Mouse (Mus musculus) forebrain, embryonic 10.5 days (tissue): Measurements from ENCODE around the gene Ankmy1. TPM values are rescaled to one million over a fixed set of nuclear protein-coding genes. Genes with fewer than 3 reads are reported as not detected.

Experiments used
- DNase-seq: peaks from one replicate; pipeline ENCODE4 v3.0.0-alpha.2; 2017; ENCODE audit warnings: low spot score; ENCODE audit errors: extremely low spot score
- H3K27ac ChIP-seq: fragments of 300-500 bp; sonication (generic); 2 replicates; pipeline ENCODE4 v1.5.1; 2016; ENCODE audit warnings: mild to moderate bottlenecking
- H3K27me3 ChIP-seq: fragments of 300-500 bp; sonication (generic); 2 replicates; pipeline ENCODE4 v1.6.1; 2016; ENCODE audit warnings: mild to moderate bottlenecking; ENCODE audit not compliant: poor library complexity, severe bottlenecking
- H3K36me3 ChIP-seq: fragments of 300-500 bp; sonication (generic); replicated peaks from 2 replicates; pipeline ENCODE4 v1.6.1; 2016; ENCODE audit warnings: mild to moderate bottlenecking, moderate library complexity
- H3K4me1 ChIP-seq: fragments of 300-500 bp; sonication (generic); 2 replicates; pipeline ENCODE4 v1.6.1; 2016
- H3K4me3 ChIP-seq: fragments of 300-500 bp; sonication (generic); 2 replicates; pipeline ENCODE4 v1.5.1; 2016; ENCODE audit warnings: mild to moderate bottlenecking, moderate library complexity
- H3K9me3 ChIP-seq: fragments of 300-500 bp; sonication (generic); 2 replicates; pipeline ENCODE4 v1.6.1; 2016; ENCODE audit warnings: mild to moderate bottlenecking, moderate library complexity
- WGBS: fragments of 180-500 bp; shearing (Covaris S2); methylation state at CpG from one replicate; pipeline ENCODE4 v1.1.7; 2016; 5-methylcytosine and 5-hydroxymethylcytosine counted together
- polyA plus RNA-seq: library from polyadenylated mRNA; unstranded; fragments of >200 nt; fragmentation: Nextera tagmentation; extraction: Ambion mirVana; gene quantifications from 2 replicates; pipeline ENCODE4 v1.2.1, GENCODE M21; 2016

The Ankmy1 gene
- polyA plus RNA-seq, 1 experiment from 2014 or later: 0.90 TPM

DNA sequence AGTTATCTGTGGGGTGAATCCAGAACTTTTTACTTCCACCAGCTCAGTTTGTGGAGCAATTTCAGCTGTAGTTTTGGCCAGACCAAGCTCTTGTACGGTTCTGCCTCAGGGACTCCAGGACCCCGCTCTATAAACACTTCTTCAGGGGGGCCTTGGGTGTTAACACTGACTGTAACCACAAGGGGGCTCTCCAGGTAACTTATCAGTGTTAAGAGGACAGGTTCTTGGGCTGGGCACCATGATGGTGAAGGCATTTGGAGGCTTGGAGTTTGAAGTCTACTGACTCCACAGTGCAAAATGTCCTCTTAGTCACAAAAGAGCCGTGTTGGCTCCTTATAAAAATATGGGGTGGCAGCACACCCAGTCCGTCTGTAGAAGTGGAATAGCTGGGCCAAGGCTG lies 6.4 kb upstream of the Ankmy1 start:
- Histone ChIP-seq H3K9me3 (no peaks in the 10 kb centered on the region), H3K4me1 (peaks cover 63% of the 10 kb centered on the region), H3K27me3 (peaks cover 23% of the 10 kb centered on the region), H3K4me3 (no peak overlapping the region; the same call in 1 of the 2 replicates), H3K36me3 (peaks cover 6% of the 10 kb centered on the region), H3K27ac (no peak overlapping the region)
- 70% methylated on average over 4 of the region's 4 CpGs for WGBS
- DNase-seq: no peak

DNA sequence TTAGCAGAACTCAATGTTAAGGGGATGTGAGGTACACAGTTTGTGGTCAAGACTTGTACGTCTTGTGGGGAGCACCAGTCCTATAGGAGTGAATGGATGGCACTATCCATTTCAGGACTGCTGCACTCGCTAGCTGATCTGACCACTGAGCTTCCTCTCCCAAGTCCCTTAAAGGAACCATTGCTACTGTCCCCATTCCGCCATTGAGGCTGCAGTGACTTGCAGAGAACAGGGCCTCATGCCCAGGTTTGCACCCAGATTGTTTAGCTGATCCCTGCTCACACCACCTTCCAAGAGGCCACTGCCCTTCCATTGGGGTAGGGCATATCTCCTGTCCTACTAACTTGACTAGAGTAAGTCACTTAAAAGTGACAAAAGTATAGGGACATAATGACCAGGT lies 6.0 kb upstream of the Ankmy1 start:
- H3K4me1 ChIP-seq: peaks cover 63% of the 10 kb centered on the region
- WGBS: 85% methylated on average over 3 of the region's 3 CpGs
- DNase-seq: no peak
- H3K4me3 ChIP-seq: no peak overlapping the region
- peaks cover 23% of the 10 kb centered on the region for H3K27me3 ChIP-seq
- H3K27ac ChIP-seq: no peak overlapping the region
- peaks cover 3% of the 10 kb centered on the region; the same call in 1 of the 2 replicates for H3K36me3 ChIP-seq
- H3K9me3 ChIP-seq: no peaks in the 10 kb centered on the region

DNA sequence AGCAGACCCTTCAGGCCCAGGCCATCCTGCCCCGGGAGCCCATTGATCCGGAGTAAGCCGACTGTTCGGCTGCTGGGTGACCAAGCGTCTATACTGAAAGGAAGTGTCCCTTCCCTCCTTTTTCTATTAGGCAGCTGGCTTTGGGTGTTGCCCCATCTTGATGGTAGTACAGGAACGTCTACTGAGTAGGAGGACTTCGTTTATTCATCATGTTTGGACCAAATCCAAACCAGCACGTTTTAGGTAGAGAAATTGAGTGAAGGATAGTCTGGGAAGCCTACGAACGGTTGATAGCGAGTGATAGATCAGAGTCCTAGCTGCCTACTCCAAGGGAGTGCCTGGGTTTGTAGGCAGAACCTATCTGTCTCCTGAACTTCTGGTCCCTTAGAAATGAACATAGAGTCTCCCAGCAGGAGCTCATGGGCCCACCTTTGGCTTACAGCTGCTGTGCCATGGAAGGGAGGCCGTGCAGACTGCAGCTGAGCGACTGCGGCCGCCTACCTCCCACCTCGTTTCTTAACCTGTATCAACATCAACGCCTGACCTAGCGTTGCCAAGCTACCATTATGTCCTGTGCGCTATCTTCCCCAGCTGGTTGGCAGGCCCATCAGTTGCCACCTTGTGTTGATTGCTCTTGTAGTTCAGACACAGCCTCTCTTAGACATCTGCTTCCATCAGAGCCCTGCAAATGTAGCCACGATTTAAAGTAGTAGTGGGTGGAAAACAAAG lies 5.1 kb upstream of the Ankmy1 start:
- Histone ChIP-seq H3K4me1 (peaks cover 65% of the 10 kb centered on the region), H3K27me3 (peaks cover 23% of the 10 kb centered on the region), H3K36me3 (peaks cover 3% of the 10 kb centered on the region; the same call in 1 of the 2 replicates), H3K4me3 (peak overlapping the region; percentile 84), H3K9me3 (no peaks in the 10 kb centered on the region), H3K27ac (peak overlapping the region; percentile 93)
- WGBS: 47% methylated on average over 20 of the region's 20 CpGs
- no peak for DNase-seq

DNA sequence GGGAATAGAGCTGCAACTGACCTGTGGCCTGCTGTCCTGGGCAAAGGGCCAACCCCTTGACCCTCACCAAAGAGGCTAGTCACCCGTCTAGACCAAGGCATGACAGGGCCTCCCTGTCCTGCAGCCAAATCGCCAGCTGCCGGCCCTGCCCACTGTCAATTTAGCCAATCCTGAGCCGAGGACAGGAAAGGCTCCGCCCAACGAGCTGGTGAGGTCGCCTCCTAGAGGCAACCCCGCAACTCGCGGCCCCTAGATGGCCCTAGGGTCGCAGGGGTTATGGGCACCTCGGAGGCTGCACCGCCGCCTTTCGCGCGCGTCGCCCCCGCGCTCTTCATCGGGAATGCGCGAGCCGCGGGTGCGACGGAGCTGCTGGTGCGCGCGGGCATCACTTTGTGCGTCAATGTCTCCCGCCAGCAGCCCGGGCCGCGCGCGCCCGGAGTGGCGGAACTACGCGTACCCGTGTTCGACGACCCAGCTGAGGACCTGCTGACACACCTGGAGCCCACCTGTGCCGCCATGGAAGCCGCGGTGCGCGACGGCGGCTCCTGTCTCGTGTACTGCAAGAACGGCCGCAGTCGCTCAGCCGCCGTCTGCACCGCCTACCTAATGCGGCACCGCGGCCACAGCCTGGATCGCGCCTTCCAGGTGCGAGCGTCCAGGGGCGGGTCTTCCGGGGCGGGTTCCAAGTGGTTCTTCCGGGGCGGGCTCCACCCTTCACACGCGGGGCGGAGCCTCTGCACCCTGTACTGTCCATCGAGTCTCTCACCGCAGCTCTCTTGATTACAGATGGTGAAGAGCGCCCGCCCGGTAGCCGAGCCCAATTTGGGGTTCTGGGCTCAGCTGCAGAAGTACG lies 4.3 kb upstream of the Ankmy1 start, which contains the start of gene Dusp28:
Dusp28 (plus strand) TSS at position 203 of the 853 bp plus-strand sequence.
- H3K9me3 ChIP-seq: no peaks in the 10 kb centered on the region
- peaks cover 65% of the 10 kb centered on the region for H3K4me1 ChIP-seq
- H3K36me3 ChIP-seq: peaks cover 3% of the 10 kb centered on the region; the same call in 1 of the 2 replicates
- H3K4me3 ChIP-seq: peak within 1 kb of the TSS; percentile 84
- under 1% methylated on average over 81 of the region's 81 CpGs for WGBS
- peaks cover 29% of the 10 kb centered on the region for H3K27me3 ChIP-seq
- DNase-seq: peak; percentile 90
- H3K27ac ChIP-seq: peak within 1 kb of the TSS; percentile 93

DNA sequence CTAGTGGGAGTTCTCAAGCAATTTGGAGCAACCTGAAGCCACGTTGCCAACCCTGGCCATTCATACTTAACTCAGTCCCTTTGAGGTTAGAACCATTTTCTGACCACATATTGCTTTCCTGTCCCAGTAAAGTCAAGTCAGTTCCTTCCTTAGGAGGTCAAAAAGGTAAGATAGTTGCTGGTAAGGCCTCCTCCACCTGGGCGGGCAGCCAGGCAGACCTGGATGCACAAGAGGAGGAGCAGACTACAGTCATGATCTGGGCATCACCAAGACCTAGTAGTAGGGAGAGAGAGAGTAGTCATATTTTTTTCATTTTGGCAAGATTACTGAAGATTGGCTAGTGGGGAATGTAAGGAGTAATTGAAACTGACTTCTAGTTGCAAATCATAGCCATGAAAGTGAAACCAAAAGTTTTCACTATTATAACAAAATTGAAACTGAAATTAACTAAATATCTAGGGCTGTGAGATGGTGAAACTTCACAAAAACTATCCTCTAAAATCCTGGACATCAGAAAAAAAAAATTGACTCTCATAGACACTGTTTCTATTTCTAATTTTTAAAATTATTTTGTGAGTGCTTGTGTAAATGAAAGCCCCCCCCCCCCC lies 3.1 kb upstream of the Ankmy1 start:
- Histone ChIP-seq H3K9me3 (no peaks in the 10 kb centered on the region), H3K27me3 (peaks cover 41% of the 10 kb centered on the region)
- 90% methylated on average over 2 of the region's 2 CpGs for WGBS

DNA sequence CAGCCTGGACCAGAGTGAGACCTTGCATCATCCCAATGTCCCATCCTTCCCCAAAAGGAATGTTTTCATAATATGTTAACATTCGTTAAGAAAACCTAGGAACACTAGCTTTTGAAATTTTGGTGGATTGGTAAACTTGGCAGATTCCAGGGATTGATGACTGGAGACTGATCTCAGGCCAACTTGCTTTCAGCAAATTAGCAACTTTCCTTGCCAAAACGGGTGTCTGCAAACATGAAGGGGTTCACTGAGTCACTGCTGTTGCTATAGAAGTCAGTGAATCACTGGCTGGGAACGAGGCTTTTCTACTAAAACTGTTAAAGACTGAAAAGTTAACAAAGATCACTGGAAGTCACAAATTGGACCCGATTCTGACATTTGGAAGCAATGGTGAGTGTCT lies 921 bp upstream of the Ankmy1 start:
- 76% methylated on average over 4 of the region's 4 CpGs for WGBS
- Histone ChIP-seq H3K4me3 (no peak overlapping the region), H3K27me3 (peaks cover 44% of the 10 kb centered on the region), H3K27ac (no peak overlapping the region), H3K4me1 (peaks cover 37% of the 10 kb centered on the region), H3K36me3 (peaks cover 3% of the 10 kb centered on the region; the same call in 1 of the 2 replicates), H3K9me3 (no peaks in the 10 kb centered on the region)
- no peak for DNase-seq

More for the DNA sequence above, 3.1 kb upstream of the Ankmy1 start:
- peaks cover 3% of the 10 kb centered on the region; the same call in 1 of the 2 replicates for H3K36me3 ChIP-seq
- H3K27ac ChIP-seq: no peak overlapping the region
- H3K4me3 ChIP-seq: no peak overlapping the region
- DNase-seq: no peak
- peaks cover 55% of the 10 kb centered on the region for H3K4me1 ChIP-seq

DNA sequence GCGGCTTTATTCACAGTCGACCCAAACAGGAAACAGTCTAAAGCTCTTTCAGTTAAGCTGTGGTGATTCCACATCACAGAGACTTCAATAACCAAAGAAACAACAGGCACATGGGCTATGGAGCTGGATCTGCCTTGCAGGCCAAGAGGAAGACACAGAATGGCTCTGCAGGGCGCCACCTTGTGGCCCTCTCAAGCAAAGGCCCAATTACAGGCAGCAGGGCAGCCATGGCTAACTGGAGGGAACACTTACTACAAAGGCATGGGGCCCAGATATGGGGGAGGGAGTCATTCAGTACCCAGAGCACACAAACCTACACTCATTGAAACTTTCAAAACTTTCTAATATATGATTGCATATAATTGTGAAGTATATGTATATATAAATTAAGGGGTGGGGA lies 7.6 kb downstream of the Ankmy1 start:
- peaks cover 18% of the 10 kb centered on the region for H3K27me3 ChIP-seq
- DNase-seq: peak; percentile 81
- no peaks in the 10 kb centered on the region for H3K4me1 ChIP-seq
- no peak overlapping the region for H3K27ac ChIP-seq
- no peaks in the 10 kb centered on the region for H3K9me3 ChIP-seq
- 11% methylated on average over 3 of the region's 3 CpGs for WGBS
- no peaks in the 10 kb centered on the region for H3K36me3 ChIP-seq
- H3K4me3 ChIP-seq: no peak overlapping the region

DNA sequence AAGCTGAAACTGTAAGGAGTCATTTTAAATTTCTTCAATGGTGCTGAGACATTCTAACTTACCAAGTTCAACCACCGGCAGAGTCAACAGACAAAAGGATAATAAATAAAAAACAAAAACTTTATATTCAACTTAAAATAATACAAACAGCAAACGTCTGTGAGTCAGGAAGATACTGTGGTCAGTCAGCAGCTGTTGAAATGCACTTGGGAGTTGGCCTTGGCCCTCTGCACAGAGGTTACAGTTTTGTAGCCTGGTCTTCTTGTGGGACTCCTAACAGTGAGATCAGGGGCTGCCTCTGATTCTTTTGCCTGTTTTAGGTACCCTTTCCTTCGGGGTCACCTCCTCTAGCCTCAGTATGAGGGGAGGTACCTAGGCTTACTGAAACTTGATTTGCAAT lies 8.8 kb downstream of the Ankmy1 start:
- H3K4me3 ChIP-seq: no peak overlapping the region
- no peak for DNase-seq
- WGBS: 77% methylated on average over 3 of the region's 3 CpGs
- peaks cover 9% of the 10 kb centered on the region; the same call in 1 of the 2 replicates for H3K27me3 ChIP-seq
- no peaks in the 10 kb centered on the region for H3K4me1 ChIP-seq
- no peaks in the 10 kb centered on the region for H3K36me3 ChIP-seq
- H3K27ac ChIP-seq: no peak overlapping the region
- no peaks in the 10 kb centered on the region for H3K9me3 ChIP-seq

DNA sequence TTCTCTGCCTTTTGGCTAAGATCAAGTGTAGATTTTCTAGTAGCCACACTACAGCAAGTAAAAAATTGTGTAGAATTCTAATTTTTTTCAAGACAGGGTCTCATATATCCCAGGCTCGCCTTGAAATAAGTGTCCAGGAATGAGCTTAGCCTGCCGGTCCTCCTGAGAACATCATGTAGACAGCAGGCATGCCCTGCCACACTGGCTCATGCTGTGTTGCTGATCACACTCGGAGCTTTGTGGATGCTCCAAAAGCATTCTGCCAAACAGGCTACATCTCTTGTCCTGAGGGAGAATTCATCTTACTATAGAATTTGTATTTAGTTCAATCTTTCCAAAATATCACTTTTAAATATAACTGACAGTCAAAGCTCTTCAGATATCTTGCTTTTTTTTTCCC lies 9.9 kb downstream of the Ankmy1 start:
- peaks cover 6% of the 10 kb centered on the region; the same call in 1 of the 2 replicates for H3K27me3 ChIP-seq
- 72% methylated on average over 3 of the region's 3 CpGs for WGBS
- no peak overlapping the region for H3K4me3 ChIP-seq
- no peaks in the 10 kb centered on the region for H3K36me3 ChIP-seq
- H3K27ac ChIP-seq: no peak overlapping the region
- DNase-seq: no peak
- H3K4me1 ChIP-seq: no peaks in the 10 kb centered on the region
- H3K9me3 ChIP-seq: no peaks in the 10 kb centered on the region

DNA sequence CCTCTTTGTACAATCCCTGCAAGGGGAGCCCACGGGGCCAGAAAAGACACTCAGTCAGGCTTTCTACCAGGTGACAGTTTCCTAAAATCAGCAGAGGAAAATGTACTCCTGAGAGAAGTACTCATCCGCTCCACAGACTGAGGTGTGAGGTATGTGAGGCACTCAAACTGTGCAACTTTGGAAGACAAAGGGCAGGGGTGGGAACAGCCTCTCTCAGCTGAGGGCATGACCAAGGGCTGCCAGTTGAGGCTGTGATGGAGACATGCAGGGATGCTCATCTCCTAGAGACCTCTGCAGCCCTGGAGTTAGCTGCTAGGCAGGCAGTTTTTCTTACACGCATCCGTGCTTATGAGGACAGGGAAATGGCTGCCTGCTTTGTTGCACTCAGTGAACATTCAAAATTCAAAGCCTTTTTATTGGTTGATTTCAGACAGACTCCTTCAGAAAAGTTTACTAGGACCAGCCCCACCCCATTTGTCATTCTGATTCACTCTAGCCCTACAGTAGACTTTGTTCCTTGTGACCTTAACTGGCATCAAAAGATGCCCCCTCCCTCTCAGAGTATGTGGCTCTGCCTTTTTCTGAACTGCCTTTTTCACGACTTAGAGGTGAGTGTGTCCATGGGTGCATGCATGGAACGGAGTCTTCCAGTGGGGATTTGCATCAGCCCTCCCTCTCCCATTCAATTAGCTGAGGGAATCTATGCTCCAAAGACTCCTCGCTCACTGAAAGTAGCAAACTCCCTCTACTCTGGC lies 13.6 kb downstream of the Ankmy1 start:
- H3K27me3 ChIP-seq: no peaks in the 10 kb centered on the region
- no peaks in the 10 kb centered on the region for H3K9me3 ChIP-seq
- H3K4me1 ChIP-seq: no peaks in the 10 kb centered on the region
- H3K36me3 ChIP-seq: no peaks in the 10 kb centered on the region
- no peak for DNase-seq
- no peak overlapping the region for H3K27ac ChIP-seq
- H3K4me3 ChIP-seq: no peak overlapping the region
- 80% methylated on average over 7 of the region's 7 CpGs for WGBS

DNA sequence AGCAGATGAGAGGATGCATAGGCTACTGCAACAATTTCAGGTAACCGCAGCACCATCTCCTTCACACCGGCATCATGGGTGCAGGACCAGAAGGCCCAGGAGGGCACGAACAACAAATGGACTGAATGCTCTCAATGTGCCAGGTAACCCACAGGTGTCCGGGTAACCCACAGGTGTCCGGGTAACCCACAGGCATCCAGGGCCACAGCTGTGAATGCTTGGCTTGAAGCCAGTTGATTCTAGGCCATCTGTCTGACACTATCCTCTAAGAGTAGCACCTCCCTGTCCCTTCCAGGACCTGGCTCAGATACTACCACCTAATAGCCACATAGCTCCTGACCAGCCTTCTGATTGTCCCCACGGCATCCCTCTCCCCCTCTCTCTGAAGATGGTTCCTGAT lies 20.7 kb downstream of the Ankmy1 start:
- WGBS: 89% methylated on average over 6 of the region's 6 CpGs
- no peak overlapping the region for H3K27ac ChIP-seq
- no peaks in the 10 kb centered on the region for H3K36me3 ChIP-seq
- H3K4me3 ChIP-seq: no peak overlapping the region
- H3K27me3 ChIP-seq: no peaks in the 10 kb centered on the region
- H3K4me1 ChIP-seq: 0 out of 2 replicates have a peak, but pooled peaks cover 13% of the 10 kb centered on the region
- no peak for DNase-seq
- no peaks in the 10 kb centered on the region for H3K9me3 ChIP-seq

DNA sequence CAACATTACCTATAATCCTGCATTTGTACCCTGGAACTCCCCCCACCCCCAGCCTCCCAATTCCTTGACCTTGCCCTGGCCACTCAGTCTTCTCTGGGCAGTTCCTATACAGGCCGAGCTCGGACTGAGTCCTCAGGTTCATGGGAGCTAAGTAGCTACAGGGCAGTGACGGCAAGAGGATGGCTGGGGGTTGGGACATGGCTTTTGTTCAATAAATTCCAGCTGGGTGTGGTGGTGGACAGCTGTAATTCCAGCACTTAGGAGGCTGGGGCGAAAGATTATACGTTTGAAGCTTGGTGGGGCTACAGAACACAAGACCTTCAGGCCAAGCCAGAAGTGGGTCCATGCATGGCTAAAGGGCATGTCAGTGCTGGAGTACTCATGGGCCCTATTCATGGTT lies 22.6 kb downstream of the Ankmy1 start:
- H3K27ac ChIP-seq: no peak overlapping the region
- DNase-seq: no peak

More for the DNA sequence above, 22.6 kb downstream of the Ankmy1 start:
- no peaks in the 10 kb centered on the region for H3K27me3 ChIP-seq
- WGBS: 78% methylated on average over 5 of the region's 5 CpGs
- H3K4me3 ChIP-seq: no peak overlapping the region
- H3K36me3 ChIP-seq: no peaks in the 10 kb centered on the region
- H3K9me3 ChIP-seq: no peaks in the 10 kb centered on the region
- 0 out of 2 replicates have a peak, but pooled peaks cover 13% of the 10 kb centered on the region for H3K4me1 ChIP-seq
